Mouse (Mus musculus): ENCODE measurements at regions not wholly inside any gene's neighbourhood (a gene's known extent, or its start where the extent isn't known, plus 50 kb on each side); places are given as distances from the start of the nearest gene placed in this dataset.

- in situ Hi-C loops (cut with MboI; ENCODE audit: unreplicated experiment in 2 of 2): loop anchor here in 1 of 2 experiments (5.0 to 10.0 kb wide), 2 partner anchors 78 to 245 kb away; no protein-coding TSS in a partner anchor
Observed at GRCm38 (mm10) chrX:153629790-153630189, 66.4 kb downstream of the Kctd12b start.

- in situ Hi-C loops (cut with MboI; ENCODE audit: unreplicated experiment in 2 of 2): no loop called here
Observed at GRCm38 (mm10) chrX:153625232-153625631, 66.8 kb downstream of the Cypt3 start.
